Mouse (Mus musculus) midbrain, postnatal 0 days (tissue): Measurements from ENCODE around the gene Ano8. TPM values are rescaled to one million over a fixed set of nuclear protein-coding genes. Genes with fewer than 3 reads are reported as not detected.
A peak's percentile ranks its signal among the peaks of the same experiment; 100 is the strongest.
"Not testable (repeated sequence)": the region's sequence is repeated elsewhere in the genome, so short reads cannot be mapped to it uniquely, and the experiment has no call there.

Experiments used
- ATAC-seq: fragments of 200-750 bp; cut with Nextera tagmentation; 2 replicates; pipeline ENCODE4 v1.8.0; 2017; ENCODE audit warnings: moderate number of reproducible peaks, mild to moderate bottlenecking, moderate TSS enrichment, moderate library complexity; ENCODE audit not compliant: low FRiP score
- DNase-seq: peaks from one replicate; pipeline ENCODE4 v3.0.0-alpha.2; 2015; ENCODE audit warnings: low spot score
- H3K27ac ChIP-seq: fragments of 300-500 bp; sonication (generic); 2 replicates; pipeline ENCODE4 v1.5.1; 2014; ENCODE audit warnings: low read depth, mild to moderate bottlenecking, low read length, mixed read lengths
- H3K27me3 ChIP-seq: fragments of 300-500 bp; sonication (generic); 2 replicates; pipeline ENCODE4 v1.6.1; 2014; ENCODE audit warnings: low read length, control low read depth, mixed read lengths; ENCODE audit not compliant: insufficient read depth
- H3K36me3 ChIP-seq: fragments of 300-500 bp; sonication (generic); 2 replicates; pipeline ENCODE4 v1.6.1; 2014; ENCODE audit warnings: low read length, control low read depth, mixed read lengths; ENCODE audit not compliant: insufficient read depth
- H3K4me1 ChIP-seq: fragments of 300-500 bp; sonication (generic); 2 replicates; pipeline ENCODE4 v1.6.1; 2014; ENCODE audit warnings: mild to moderate bottlenecking, control low read depth, antibody characterized with exemption, low read length, mixed read lengths; ENCODE audit not compliant: insufficient read depth
- H3K4me2 ChIP-seq: fragments of 300-500 bp; sonication (generic); 2 replicates; pipeline ENCODE4 v1.6.1; 2014; ENCODE audit warnings: low read depth, mild to moderate bottlenecking, low read length, mixed read lengths; ENCODE audit not compliant: poor library complexity, severe bottlenecking
- H3K4me3 ChIP-seq: fragments of 300-500 bp; sonication (generic); 2 replicates; pipeline ENCODE4 v1.5.1; 2014; ENCODE audit warnings: low read depth, mild to moderate bottlenecking, low read length, moderate library complexity
- H3K9ac ChIP-seq: fragments of 300-500 bp; sonication (generic); replicated peaks from 2 replicates; pipeline ENCODE4 v1.6.1; 2014; ENCODE audit warnings: mild to moderate bottlenecking, low read length, moderate library complexity, mixed read lengths; ENCODE audit not compliant: poor library complexity, severe bottlenecking
- H3K9me3 ChIP-seq: fragments of 300-500 bp; sonication (generic); 2 replicates; pipeline ENCODE4 v1.6.1; 2016; ENCODE audit warnings: low read length, control low read depth
- CTCF ChIP-seq: IDR thresholded peaks from 2 replicates; pipeline ENCODE4 v1.5.1; 2016; ENCODE audit warnings: antibody characterized with exemption, mild to moderate bottlenecking
- WGBS: fragments of 180-500 bp; shearing (Covaris S2); extraction: QIAGEN DNeasy Blood & Tissue Kit; methylation state at CpG from one replicate; pipeline ENCODE4 v1.1.7; 2014; 5-methylcytosine and 5-hydroxymethylcytosine counted together
- polyA plus RNA-seq: library from polyadenylated mRNA; unstranded; fragments of >200 nt; fragmentation: Nextera tagmentation; extraction: Ambion mirVana; gene quantifications from 2 replicates; pipeline ENCODE4 v1.2.1, GENCODE M21; 2015
- total RNA-seq: library from RNA; depleted of rRNA; stranded (reverse); fragments of >200 nt; gene quantifications from 2 replicates; pipeline ENCODE4 v1.2.3, GENCODE M21; 2014

Ano8 gene
- total and polyA plus RNA-seq, 2 experiments from 2014 or later: 5.6 to 82.2 TPM

DNA sequence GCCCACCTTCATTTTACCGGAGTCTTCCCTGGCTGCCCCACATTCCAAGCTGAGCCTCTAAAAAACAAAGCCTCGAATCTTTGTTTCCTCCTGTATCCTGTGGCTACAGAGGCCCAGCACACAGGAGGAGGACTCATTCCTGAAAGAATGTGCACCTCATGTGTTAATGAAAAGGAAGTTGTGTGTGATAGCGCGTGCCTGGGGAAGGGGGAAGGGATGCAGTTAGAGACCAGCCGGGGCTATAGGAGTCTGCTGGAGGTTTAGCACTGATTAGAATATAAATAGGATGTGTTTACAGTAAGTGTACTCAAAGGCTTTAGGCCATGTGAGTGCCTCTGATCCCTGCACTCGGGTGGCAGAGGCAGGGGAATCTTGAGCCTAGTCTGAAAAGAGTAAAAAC is 40.5 kb upstream of the Ano8 start:
- WGBS: 14% methylated on average over 6 of the region's 6 CpGs
- Histone ChIP-seq H3K4me3 (no peak overlapping the region), H3K4me1 (no peaks in the 10 kb centered on the region), H3K36me3 (no peaks in the 10 kb centered on the region), H3K27me3 (peaks cover 17% of the 10 kb centered on the region), H3K9me3 (no peaks in the 10 kb centered on the region), H3K4me2 (no peak overlapping the region), H3K27ac (no peak overlapping the region), H3K9ac (no peak overlapping the region)
- ATAC-seq (no peak), DNase-seq (no peak)
- TF ChIP-seq CTCF: no peak

GRCm38 (mm10) chr8:71525226-71526050 is 39.7 kb upstream of the Ano8 start, which contains the start of gene Ccdc194:
Ccdc194 (minus strand) TSS chr8:71525711.
- DNase-seq: no peak
- no peak for ATAC-seq
- WGBS: 6% methylated on average over 46 of the region's 46 CpGs
- TF ChIP-seq CTCF: no peak
- no peaks in the 10 kb centered on the region for H3K36me3 ChIP-seq
- H3K9ac ChIP-seq: no peak within 1 kb of the TSS
- H3K4me1 ChIP-seq: no peaks in the 10 kb centered on the region
- no peak within 1 kb of the TSS for H3K4me2 ChIP-seq
- peaks cover 21% of the 10 kb centered on the region for H3K27me3 ChIP-seq
- no peak within 1 kb of the TSS for H3K4me3 ChIP-seq
- H3K27ac ChIP-seq: no peak within 1 kb of the TSS
- no peaks in the 10 kb centered on the region for H3K9me3 ChIP-seq

- peak; percentile 90 for ATAC-seq
- Histone ChIP-seq H3K4me1 (no peaks in the 10 kb centered on the region), H3K4me2 (peak overlapping the region; percentile 20; the same call in 1 of the 2 replicates), H3K9ac (no peak overlapping the region), H3K9me3 (no peaks in the 10 kb centered on the region), H3K4me3 (no peak overlapping the region), H3K36me3 (no peaks in the 10 kb centered on the region), H3K27me3 (peaks cover 15% of the 10 kb centered on the region; the same call in 1 of the 2 replicates), H3K27ac (no peak overlapping the region)
- peak; percentile 95 for DNase-seq
- peak; percentile 92 for TF ChIP-seq CTCF
- 4% methylated on average over 17 of the region's 17 CpGs for WGBS
Observed at GRCm38 (mm10) chr8:71521634-71522033, 35.9 kb upstream of the Ano8 start.

GRCm38 (mm10) chr8:71519037-71519825 is 33.5 kb upstream of the Ano8 start:
- H3K27me3 ChIP-seq, H3K27ac ChIP-seq, H3K36me3 ChIP-seq, H3K4me3 ChIP-seq, H3K4me1 ChIP-seq, H3K9ac ChIP-seq, H3K4me2 ChIP-seq, ATAC-seq, H3K9me3 ChIP-seq: not testable (repeated sequence)
- peak; percentile 70 for TF ChIP-seq CTCF
- WGBS: 42% methylated on average over 9 of the region's 10 CpGs
- peak; percentile 78 for DNase-seq

DNA sequence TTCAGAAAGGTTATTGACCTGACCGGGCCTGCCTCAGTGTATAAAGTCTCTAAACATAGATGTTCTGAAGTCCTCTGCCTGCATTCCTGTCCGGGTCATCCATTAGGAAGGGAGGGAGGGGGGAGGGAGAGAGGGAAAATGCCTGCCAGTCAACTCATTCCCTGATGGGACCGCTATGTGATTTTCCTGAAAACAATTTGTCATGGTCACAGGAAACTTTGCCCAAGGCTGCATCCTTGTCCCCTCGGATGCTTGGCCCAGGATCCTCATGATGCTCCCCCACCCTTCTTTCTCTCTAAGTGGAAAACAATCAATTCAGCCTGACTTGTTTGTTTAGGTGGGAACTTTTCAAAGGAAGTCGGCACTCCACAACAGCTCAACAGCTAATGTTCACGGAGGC is 31.0 kb upstream of the Ano8 start:
- Histone ChIP-seq H3K4me2 (no peak overlapping the region), H3K27me3 (0 out of 2 replicates have a peak, but pooled peaks cover 4% of the 10 kb centered on the region), H3K36me3 (no peaks in the 10 kb centered on the region), H3K9me3 (no peaks in the 10 kb centered on the region), H3K4me1 (no peaks in the 10 kb centered on the region), H3K9ac (no peak overlapping the region), H3K4me3 (no peak overlapping the region), H3K27ac (no peak overlapping the region)
- no peak for DNase-seq
- no peak for TF ChIP-seq CTCF
- ATAC-seq: no peak
- WGBS: 24% methylated on average over 6 of the region's 6 CpGs

GRCm38 (mm10) chr8:71515043-71515442 is 29.3 kb upstream of the Ano8 start:
- TF ChIP-seq CTCF: no peak
- ATAC-seq: no peak
- Histone ChIP-seq H3K27me3 (peaks cover 7% of the 10 kb centered on the region; the same call in 1 of the 2 replicates), H3K9ac (no peak overlapping the region), H3K36me3 (no peaks in the 10 kb centered on the region), H3K4me2 (no peak overlapping the region), H3K9me3 (no peaks in the 10 kb centered on the region), H3K27ac (no peak overlapping the region), H3K4me3 (no peak overlapping the region), H3K4me1 (no peaks in the 10 kb centered on the region)
- WGBS: 71% methylated on average over 5 of the region's 5 CpGs
- DNase-seq: no peak
